Mouse (Mus musculus): ENCODE results near the gene Chaf1b. TPM values are rescaled to one million over a fixed set of nuclear protein-coding genes. Genes with fewer than 3 reads are reported as not detected.

The Chaf1b gene
- total RNA-seq (2021), result 10 to 100 TPM; 22.8 to 25.2 TPM

GRCm38 (mm10) chr16:93883423-93884085, at the start of gene Chaf1b:
Gene Chaf1b, plus strand, starts transcription at chr16:93883901.
- DNase-seq, result peak; percentile 98

- DNase-seq, result no peak
Measured at GRCm38 (mm10) chr16:93834076-93834475, 49.6 kb upstream of the Chaf1b start.

- DNase-seq, result no peak
Measured at GRCm38 (mm10) chr16:93839049-93839448, 44.7 kb upstream of the Chaf1b start.

- no peak for DNase-seq
Measured at GRCm38 (mm10) chr16:93850527-93850926, 33.2 kb upstream of the Chaf1b start.

GRCm38 (mm10) chr16:93859967-93860366, 23.7 kb upstream of the Chaf1b start:
- no peak for DNase-seq

GRCm38 (mm10) chr16:93860686-93861085, 23.0 kb upstream of the Chaf1b start:
- DNase-seq, result no peak

GRCm38 (mm10) chr16:93874841-93875240, 8.9 kb upstream of the Chaf1b start:
- no peak for DNase-seq

- no peak for DNase-seq
Measured at GRCm38 (mm10) chr16:93877612-93878380, 5.9 kb upstream of the Chaf1b start.

GRCm38 (mm10) chr16:93884086-93884721, 503 bp downstream of the Chaf1b start:
- peak; percentile 21 for DNase-seq

- no peak for DNase-seq
Measured at GRCm38 (mm10) chr16:93884722-93885113, 1.0 kb downstream of the Chaf1b start.

- no peak for DNase-seq
Measured at GRCm38 (mm10) chr16:93888481-93888880, 4.8 kb downstream of the Chaf1b start.

GRCm38 (mm10) chr16:93890948-93891604, 7.4 kb downstream of the Chaf1b start:
- DNase-seq, result no peak

- DNase-seq, result no peak
Measured at GRCm38 (mm10) chr16:93893285-93893684, 9.6 kb downstream of the Chaf1b start.

- no peak for DNase-seq
Measured at GRCm38 (mm10) chr16:93903027-93903426, 19.3 kb downstream of the Chaf1b start.

GRCm38 (mm10) chr16:93906156-93907014, 22.7 kb downstream of the Chaf1b start:
- DNase-seq, result peak; percentile 73

GRCm38 (mm10) chr16:93907761-93908160, 24.1 kb downstream of the Chaf1b start:
- no peak for DNase-seq

GRCm38 (mm10) chr16:93908196-93908595, 24.5 kb downstream of the Chaf1b start:
- DNase-seq, result no peak

- DNase-seq, result peak; percentile 16
Measured at GRCm38 (mm10) chr16:93909936-93910335, 26.2 kb downstream of the Chaf1b start.

GRCm38 (mm10) chr16:93910735-93911665, 27.3 kb downstream of the Chaf1b start:
- DNase-seq, result no peak

GRCm38 (mm10) chr16:93912158-93912557, 28.5 kb downstream of the Chaf1b start:
- DNase-seq, result no peak

- no peak for DNase-seq
Measured at GRCm38 (mm10) chr16:93912808-93913207, 29.1 kb downstream of the Chaf1b start.

Measured in heart, postnatal 4 days (tissue).